Mouse (Mus musculus): ENCODE measurements around the gene Retsat.

DNA sequence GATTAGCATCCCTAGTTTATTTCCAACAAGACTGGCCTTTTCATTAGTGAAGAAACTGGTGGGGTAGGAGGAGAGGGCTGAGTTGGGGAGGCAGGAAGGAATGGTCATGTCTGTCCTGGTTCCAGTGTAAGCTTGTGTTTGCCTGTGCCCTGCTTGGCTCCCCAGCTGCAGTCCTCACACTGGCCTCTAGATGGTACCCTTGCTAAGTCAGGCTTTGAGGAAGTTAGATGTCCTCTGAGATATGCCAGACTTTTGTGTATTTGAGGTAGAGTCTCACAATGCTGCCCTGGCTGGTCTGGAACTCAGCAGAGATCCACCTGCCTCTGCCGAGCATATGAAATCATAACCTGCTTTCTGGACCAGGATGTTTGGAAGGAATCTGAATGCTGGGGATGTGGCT, 3.5 kb downstream of the Retsat start:
- TF ChIP-seq CTCF (IDR thresholded peaks at IDR 0.05; ENCODE audit: low read depth) (peak; percentile 92), EP300 (IDR thresholded peaks at IDR 0.05; ENCODE audit: low read depth) (no peak)

All from liver, embryonic 14.5 days (tissue).